Mouse (Mus musculus): ENCODE results near the gene Gmppa. TPM values are rescaled to one million over a fixed set of nuclear protein-coding genes. Genes with fewer than 3 reads are reported as not detected.

Gmppa gene
- polyA plus RNA-seq, 1 experiment from 2014 or later: 103 TPM

DNA sequence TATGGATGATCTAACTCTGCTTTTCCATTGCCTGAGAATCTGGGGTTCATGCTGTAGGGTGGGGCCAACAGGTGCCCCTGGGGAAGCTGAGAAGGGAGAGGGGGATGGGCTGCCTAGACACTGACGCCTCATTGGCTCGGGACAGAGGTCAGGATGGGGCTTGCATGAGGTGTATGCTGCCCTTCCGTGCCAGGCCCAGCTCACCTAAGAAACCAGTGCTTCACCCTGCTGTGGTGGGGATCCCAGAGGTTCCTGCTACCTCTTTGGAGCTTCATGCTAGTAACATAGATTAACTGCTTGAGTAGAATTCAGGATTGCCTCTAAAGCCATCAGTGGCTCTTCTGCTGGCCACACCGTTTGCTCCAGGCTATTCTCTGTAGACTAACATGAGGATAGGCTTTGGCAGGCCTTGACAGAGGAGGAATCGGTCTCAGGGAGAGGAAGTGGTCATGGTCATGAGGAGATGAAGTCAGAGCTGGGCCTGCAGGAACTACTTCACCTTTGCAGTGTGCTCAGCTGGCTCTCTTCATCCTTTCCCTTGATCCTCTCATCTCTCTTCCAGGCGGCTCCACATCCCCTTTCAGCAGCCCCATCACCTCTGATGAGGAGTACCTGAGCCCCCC is 35.1 kb upstream of the Gmppa start:
- Histone ChIP-seq H3K4me1 (peaks cover 24% of the 10 kb centered on the region), H3K4me2 (replicated peaks) (peak overlapping the region; percentile 29), H3K9ac (no peak overlapping the region), H3K4me3 (replicated peaks) (0 out of 2 replicates have a peak overlapping the region, but pooled peaks have one; percentile 12), H3K27me3 (no peaks in the 10 kb centered on the region), H3K36me3 (peaks cover 37% of the 10 kb centered on the region), H3K27ac (replicated peaks) (no peak overlapping the region), H3K9me3 (replicated peaks) (no peaks in the 10 kb centered on the region)
- ATAC-seq (ENCODE audit: insufficient number of reproducible peaks, low FRiP score, low TSS enrichment, low read depth): no peak; the same call in 1 of the 2 replicates
- WGBS: 43% methylated on average over 6 of the region's 6 CpGs

DNA sequence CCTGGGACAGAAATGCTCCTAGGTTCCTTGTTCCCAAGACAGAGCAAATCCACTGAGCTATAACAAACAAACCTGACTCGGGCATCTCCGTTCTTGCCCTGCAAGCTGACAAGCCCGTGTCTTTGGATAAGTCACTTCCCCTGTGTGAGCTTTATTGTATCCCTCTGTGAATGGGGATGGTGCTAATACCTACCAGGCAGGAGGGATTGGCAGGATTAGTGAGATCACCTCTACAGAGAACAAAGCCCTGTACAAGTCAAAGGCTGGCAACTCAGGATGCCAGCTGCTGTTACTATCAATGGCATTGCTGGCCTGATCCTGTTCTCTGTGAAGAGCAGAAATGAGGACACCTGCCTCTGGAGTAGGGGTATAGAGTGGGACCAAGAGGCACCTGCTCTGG is 30.2 kb upstream of the Gmppa start:
- WGBS: 83% methylated on average over 3 of the region's 3 CpGs
- no peak for ATAC-seq (ENCODE audit: insufficient number of reproducible peaks, low FRiP score, low TSS enrichment, low read depth)
- peaks cover 43% of the 10 kb centered on the region for H3K36me3 ChIP-seq
- no peak overlapping the region for H3K9ac ChIP-seq
- H3K27me3 ChIP-seq: no peaks in the 10 kb centered on the region
- H3K4me2 ChIP-seq (replicated peaks): no peak overlapping the region
- no peaks in the 10 kb centered on the region for H3K9me3 ChIP-seq (replicated peaks)
- peaks cover under 1% of the 10 kb centered on the region for H3K4me1 ChIP-seq
- H3K4me3 ChIP-seq (replicated peaks): no peak overlapping the region
- no peak overlapping the region for H3K27ac ChIP-seq (replicated peaks)

DNA sequence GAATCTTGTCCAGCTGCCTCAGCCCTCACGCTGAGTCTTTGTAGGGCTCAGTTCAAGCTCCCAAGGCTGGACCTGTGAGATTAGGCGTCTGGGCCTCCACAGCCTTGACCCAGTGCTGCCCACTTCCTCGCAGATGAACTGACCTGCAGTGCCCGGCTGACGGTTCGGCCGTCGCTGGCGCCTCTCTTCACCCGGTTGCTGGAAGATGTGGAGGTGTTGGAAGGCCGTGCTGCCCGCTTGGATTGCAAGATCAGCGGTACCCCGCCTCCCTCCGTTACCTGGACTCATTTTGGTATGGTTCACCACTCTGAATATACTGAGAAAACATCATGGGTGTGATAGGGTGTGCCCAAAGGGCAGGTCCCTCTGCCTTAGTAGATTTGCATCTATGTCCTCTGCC is 29.6 kb upstream of the Gmppa start:
- H3K27me3 ChIP-seq: no peaks in the 10 kb centered on the region
- H3K9ac ChIP-seq: no peak overlapping the region
- H3K4me2 ChIP-seq (replicated peaks): no peak overlapping the region
- no peak for ATAC-seq (ENCODE audit: insufficient number of reproducible peaks, low FRiP score, low TSS enrichment, low read depth)
- WGBS: 91% methylated on average over 15 of the region's 15 CpGs
- no peaks in the 10 kb centered on the region for H3K4me1 ChIP-seq
- peaks cover 41% of the 10 kb centered on the region for H3K36me3 ChIP-seq
- no peak overlapping the region for H3K4me3 ChIP-seq (replicated peaks)
- H3K9me3 ChIP-seq (replicated peaks): no peaks in the 10 kb centered on the region
- no peak overlapping the region for H3K27ac ChIP-seq (replicated peaks)

DNA sequence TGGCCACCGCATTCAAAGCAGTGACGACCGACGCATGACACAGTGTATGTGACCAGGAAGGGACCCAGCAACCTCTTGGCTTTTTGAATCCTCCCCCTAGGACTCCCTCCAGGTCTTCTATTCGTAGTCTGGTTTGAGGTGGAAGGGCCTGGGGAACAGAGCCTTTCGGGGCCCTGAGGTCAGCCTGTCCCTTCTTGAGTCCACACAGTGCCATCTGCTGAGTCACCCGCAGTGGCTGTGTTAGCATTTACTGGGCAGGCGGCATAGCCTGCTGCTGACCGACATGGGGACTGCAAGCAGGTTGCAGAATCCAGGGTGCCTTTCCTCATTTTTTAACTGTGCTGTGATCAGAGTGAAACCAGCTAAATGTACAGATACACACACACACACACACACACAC is 28.7 kb upstream of the Gmppa start:
- H3K27ac ChIP-seq (replicated peaks): no peak overlapping the region
- no peak for ATAC-seq (ENCODE audit: insufficient number of reproducible peaks, low FRiP score, low TSS enrichment, low read depth)
- no peak overlapping the region for H3K4me2 ChIP-seq (replicated peaks)
- WGBS: 93% methylated on average over 9 of the region's 9 CpGs
- H3K4me1 ChIP-seq: no peaks in the 10 kb centered on the region
- no peak overlapping the region for H3K4me3 ChIP-seq (replicated peaks)
- no peaks in the 10 kb centered on the region for H3K9me3 ChIP-seq (replicated peaks)
- no peak overlapping the region for H3K9ac ChIP-seq
- H3K27me3 ChIP-seq: no peaks in the 10 kb centered on the region
- peaks cover 32% of the 10 kb centered on the region for H3K36me3 ChIP-seq

DNA sequence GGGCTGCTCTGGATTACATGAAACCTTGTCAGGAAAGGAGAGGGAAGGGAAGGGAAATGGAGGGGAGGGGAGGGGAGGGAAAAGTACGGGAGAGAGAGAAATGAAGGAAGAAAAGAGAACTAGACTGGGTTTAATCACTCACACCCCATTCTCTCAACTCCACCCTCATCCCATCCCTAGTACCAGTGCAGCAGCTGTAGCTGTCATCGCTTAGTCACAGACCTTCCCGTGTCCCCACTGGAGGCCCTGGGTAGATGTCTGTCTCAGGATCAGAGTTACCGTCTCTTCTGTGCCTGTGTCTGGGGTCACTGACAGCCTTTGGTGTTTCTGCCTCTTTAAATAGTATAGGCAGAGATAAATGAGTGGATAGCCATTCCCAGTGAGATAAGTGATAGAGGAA is 27.5 kb upstream of the Gmppa start:
- ATAC-seq (ENCODE audit: insufficient number of reproducible peaks, low FRiP score, low TSS enrichment, low read depth): no peak
- Histone ChIP-seq H3K27ac (replicated peaks) (no peak overlapping the region), H3K4me2 (replicated peaks) (no peak overlapping the region), H3K36me3 (peaks cover 23% of the 10 kb centered on the region), H3K4me3 (replicated peaks) (no peak overlapping the region), H3K9me3 (replicated peaks) (no peaks in the 10 kb centered on the region), H3K4me1 (no peaks in the 10 kb centered on the region), H3K9ac (no peak overlapping the region), H3K27me3 (no peaks in the 10 kb centered on the region)
- WGBS: 62% methylated on average over 4 of the region's 4 CpGs

DNA sequence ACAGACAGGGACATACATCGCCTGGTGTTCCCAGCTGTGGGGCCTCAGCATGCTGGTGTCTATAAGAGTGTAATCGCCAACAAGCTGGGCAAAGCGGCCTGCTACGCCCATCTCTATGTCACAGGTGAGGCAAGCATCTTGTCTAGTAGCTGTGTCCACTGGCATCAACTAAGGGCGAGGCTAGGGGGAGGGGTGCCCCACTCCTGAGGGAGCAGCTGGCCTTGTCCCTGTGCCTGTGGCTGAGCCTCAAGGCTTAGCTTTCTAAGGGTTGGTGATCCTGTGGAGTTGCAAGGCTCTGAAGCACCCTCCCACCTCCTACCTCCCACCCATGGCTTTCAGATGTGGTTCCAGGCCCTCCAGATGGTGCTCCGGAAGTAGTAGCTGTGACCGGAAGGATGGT is 25.8 kb upstream of the Gmppa start:
- WGBS: 85% methylated on average over 7 of the region's 7 CpGs
- Histone ChIP-seq H3K27me3 (no peaks in the 10 kb centered on the region), H3K36me3 (peaks cover 19% of the 10 kb centered on the region), H3K4me1 (no peaks in the 10 kb centered on the region), H3K4me3 (replicated peaks) (no peak overlapping the region), H3K27ac (replicated peaks) (no peak overlapping the region), H3K9me3 (replicated peaks) (no peaks in the 10 kb centered on the region), H3K9ac (no peak overlapping the region), H3K4me2 (replicated peaks) (no peak overlapping the region)
- ATAC-seq (ENCODE audit: insufficient number of reproducible peaks, low FRiP score, low TSS enrichment, low read depth): no peak

DNA sequence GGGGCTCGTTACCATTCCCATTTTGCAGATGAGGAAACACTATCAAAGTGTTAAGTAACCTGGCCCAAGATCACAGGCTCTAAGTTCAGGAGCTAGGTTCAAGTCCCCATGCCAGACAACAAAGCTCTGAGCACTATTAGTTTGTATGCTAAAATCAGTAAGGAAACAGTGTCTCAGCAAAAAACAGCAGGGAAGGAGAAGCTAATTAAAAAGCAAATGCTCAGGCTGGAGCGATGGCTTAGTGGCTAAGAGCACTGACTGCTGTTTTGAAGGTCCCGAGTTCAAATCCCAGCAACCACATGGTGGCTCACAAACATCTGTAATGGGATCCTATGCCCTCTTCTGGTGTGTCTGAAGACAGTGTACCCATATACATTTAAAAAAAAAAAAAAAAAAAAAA is 23.5 kb upstream of the Gmppa start:
- ATAC-seq (ENCODE audit: insufficient number of reproducible peaks, low FRiP score, low TSS enrichment, low read depth): no peak
- Histone ChIP-seq H3K27me3 (no peaks in the 10 kb centered on the region), H3K36me3 (peaks cover 19% of the 10 kb centered on the region), H3K9me3 (replicated peaks) (no peaks in the 10 kb centered on the region), H3K4me2 (replicated peaks) (no peak overlapping the region), H3K9ac (no peak overlapping the region), H3K27ac (replicated peaks) (no peak overlapping the region), H3K4me3 (replicated peaks) (no peak overlapping the region), H3K4me1 (no peaks in the 10 kb centered on the region)
- 96% methylated on average over 3 of the region's 3 CpGs for WGBS

DNA sequence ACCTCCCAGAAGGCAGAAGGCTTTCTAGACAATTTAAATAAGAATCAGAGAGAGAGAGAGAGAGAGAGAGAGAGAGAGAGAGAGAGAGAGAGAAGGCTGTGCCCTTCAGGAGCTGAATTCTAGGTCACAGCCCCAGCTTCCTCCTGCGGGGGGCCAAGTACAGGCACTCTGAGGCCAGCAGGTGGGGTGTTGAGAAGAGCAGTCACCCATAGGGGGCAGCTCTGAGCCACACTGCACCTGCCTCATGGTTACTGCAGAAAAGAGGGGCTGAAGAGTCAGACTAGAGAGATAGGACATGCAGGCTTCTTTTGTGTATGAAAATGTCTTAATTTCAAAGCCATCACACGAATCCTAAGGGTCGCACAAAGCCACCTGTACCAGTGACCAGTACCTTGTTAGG is 22.0 kb upstream of the Gmppa start:
- Histone ChIP-seq H3K27me3 (no peaks in the 10 kb centered on the region; the same call in 1 of the 2 replicates), H3K4me3 (replicated peaks) (no peak overlapping the region), H3K4me2 (replicated peaks) (no peak overlapping the region), H3K4me1 (no peaks in the 10 kb centered on the region), H3K9me3 (replicated peaks) (no peaks in the 10 kb centered on the region), H3K9ac (no peak overlapping the region), H3K27ac (replicated peaks) (no peak overlapping the region), H3K36me3 (peaks cover 19% of the 10 kb centered on the region)
- WGBS: 63% methylated on average over 3 of the region's 3 CpGs
- ATAC-seq (ENCODE audit: insufficient number of reproducible peaks, low FRiP score, low TSS enrichment, low read depth): no peak

DNA sequence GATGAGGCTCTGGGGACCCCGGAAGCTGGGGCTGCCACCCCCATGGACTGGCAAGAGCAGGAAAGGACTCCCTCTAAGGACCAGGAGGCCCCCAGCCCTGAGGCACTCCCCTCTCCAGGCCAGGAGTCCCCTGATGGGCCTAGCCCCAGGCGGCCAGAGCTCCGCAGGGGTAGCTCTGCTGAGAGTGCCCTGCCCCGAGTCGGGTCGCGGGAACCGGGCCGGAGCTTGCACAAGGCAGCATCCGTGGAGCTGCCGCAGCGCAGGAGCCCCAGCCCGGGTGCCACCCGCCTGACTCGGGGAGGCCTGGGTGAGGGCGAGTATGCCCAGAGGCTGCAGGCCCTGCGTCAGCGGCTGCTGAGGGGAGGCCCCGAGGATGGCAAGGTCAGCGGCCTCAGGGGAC is 13.9 kb upstream of the Gmppa start:
- WGBS: 19% methylated on average over 20 of the region's 20 CpGs
- H3K4me2 ChIP-seq (replicated peaks): peak overlapping the region; percentile 67
- no peaks in the 10 kb centered on the region for H3K9me3 ChIP-seq (replicated peaks)
- H3K4me1 ChIP-seq: peaks cover 22% of the 10 kb centered on the region
- H3K27me3 ChIP-seq: peaks cover 59% of the 10 kb centered on the region
- H3K27ac ChIP-seq (replicated peaks): no peak overlapping the region
- H3K9ac ChIP-seq: no peak overlapping the region
- peaks cover 12% of the 10 kb centered on the region; the same call in 1 of the 2 replicates for H3K36me3 ChIP-seq
- H3K4me3 ChIP-seq (replicated peaks): peak overlapping the region; percentile 38
- ATAC-seq (ENCODE audit: insufficient number of reproducible peaks, low FRiP score, low TSS enrichment, low read depth): peak; percentile 13; the same call in 1 of the 2 replicates

DNA sequence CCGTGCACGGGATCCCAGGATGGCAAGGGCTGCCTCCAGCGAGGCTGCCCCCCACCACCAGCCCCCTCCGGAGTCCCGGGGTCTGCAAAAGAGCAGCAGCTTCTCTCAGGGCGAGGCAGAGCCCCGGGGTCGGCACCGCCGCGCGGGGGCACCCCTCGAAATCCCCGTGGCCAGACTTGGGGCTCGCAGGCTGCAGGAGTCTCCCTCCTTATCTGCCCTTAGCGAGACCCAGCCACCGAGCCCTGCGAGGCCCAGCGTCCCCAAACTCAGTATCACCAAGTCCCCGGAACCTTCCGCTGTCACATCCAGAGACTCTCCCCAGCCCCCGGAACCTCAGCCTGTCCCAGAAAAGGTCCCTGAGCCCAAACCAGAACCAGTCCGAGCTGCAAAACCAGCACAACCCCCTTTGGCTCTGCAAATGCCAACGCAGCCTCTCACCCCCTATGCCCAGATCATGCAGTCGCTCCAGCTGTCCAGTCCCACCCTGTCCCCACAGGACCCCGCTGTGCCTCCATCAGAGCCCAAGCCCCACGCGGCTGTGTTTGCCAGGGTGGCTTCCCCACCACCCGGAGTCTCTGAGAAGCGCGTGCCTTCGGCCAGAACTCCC is 13.4 kb upstream of the Gmppa start:
- Histone ChIP-seq H3K9me3 (replicated peaks) (no peaks in the 10 kb centered on the region), H3K4me3 (replicated peaks) (peak overlapping the region; percentile 38), H3K9ac (0 out of 2 replicates have a peak overlapping the region, but pooled peaks have one; percentile 3), H3K4me1 (peaks cover 22% of the 10 kb centered on the region), H3K4me2 (replicated peaks) (peak overlapping the region; percentile 67), H3K27me3 (peaks cover 63% of the 10 kb centered on the region), H3K27ac (replicated peaks) (no peak overlapping the region), H3K36me3 (peaks cover 12% of the 10 kb centered on the region; the same call in 1 of the 2 replicates)
- 9% methylated on average over 32 of the region's 32 CpGs for WGBS
- ATAC-seq (ENCODE audit: insufficient number of reproducible peaks, low FRiP score, low TSS enrichment, low read depth): 0 out of 2 replicates have a peak, but pooled peaks have one; percentile 9

DNA sequence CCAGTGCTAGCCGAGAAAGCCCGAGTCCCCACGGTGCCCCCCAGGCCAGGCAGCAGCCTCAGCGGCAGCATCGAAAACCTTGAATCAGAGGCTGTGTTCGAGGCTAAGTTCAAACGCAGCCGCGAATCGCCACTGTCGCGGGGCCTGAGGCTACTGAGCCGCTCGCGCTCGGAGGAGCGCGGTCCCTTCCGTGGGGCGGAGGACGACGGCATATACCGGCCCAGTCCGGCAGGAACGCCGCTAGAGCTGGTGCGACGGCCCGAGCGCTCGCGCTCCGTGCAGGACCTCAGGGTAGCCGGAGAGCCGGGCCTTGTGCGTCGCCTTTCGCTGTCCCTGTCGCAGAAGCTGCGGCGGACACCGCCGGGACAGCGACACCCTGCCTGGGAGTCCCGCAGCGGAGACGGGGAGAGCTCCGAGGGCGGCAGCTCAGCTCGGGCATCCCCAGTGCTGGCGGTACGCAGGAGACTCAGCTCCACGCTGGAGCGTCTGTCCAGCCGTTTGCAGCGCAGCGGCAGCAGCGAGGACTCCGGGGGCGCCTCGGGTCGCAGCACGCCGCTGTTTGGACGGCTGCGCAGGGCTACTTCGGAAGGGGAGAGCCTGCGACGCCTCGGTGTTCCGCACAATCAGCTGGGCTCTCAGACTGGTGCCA is 12.8 kb upstream of the Gmppa start:
- no peak for ATAC-seq (ENCODE audit: insufficient number of reproducible peaks, low FRiP score, low TSS enrichment, low read depth)
- H3K9ac ChIP-seq: 0 out of 2 replicates have a peak overlapping the region, but pooled peaks have one; percentile 3

More for the DNA sequence above, 12.8 kb upstream of the Gmppa start:
- H3K36me3 ChIP-seq: peaks cover 12% of the 10 kb centered on the region; the same call in 1 of the 2 replicates
- no peak overlapping the region for H3K27ac ChIP-seq (replicated peaks)
- H3K27me3 ChIP-seq: peaks cover 63% of the 10 kb centered on the region
- H3K4me2 ChIP-seq (replicated peaks): peak overlapping the region; percentile 67
- 1% methylated on average over 71 of the region's 71 CpGs for WGBS
- H3K4me3 ChIP-seq (replicated peaks): peak overlapping the region; percentile 38
- H3K9me3 ChIP-seq (replicated peaks): no peaks in the 10 kb centered on the region
- peaks cover 22% of the 10 kb centered on the region for H3K4me1 ChIP-seq
